Mouse (Mus musculus) midbrain, embryonic 14.5 days (tissue): Measurements from ENCODE around the gene Wdr13. TPM values are rescaled to one million over a fixed set of nuclear protein-coding genes. Genes with fewer than 3 reads are reported as not detected.
A peak's percentile ranks its signal among the peaks of the same experiment; 100 is the strongest.

Experiments used
- ATAC-seq: fragments of 200-750 bp; cut with Nextera tagmentation; 2 replicates; pipeline ENCODE4 v1.8.0; 2017; ENCODE audit warnings: moderate number of reproducible peaks, moderate library complexity; ENCODE audit not compliant: low FRiP score, low TSS enrichment
- DNase-seq: peaks from one replicate; pipeline ENCODE4 v3.0.0-alpha.2; 2015
- H3K27ac ChIP-seq: fragments of 300-500 bp; sonication (generic); replicated peaks from 2 replicates; pipeline ENCODE4 v1.5.1; 2014; ENCODE audit warnings: mild to moderate bottlenecking, low read depth, low read length, moderate library complexity
- H3K27me3 ChIP-seq: fragments of 300-500 bp; sonication (generic); 2 replicates; pipeline ENCODE4 v1.6.1; 2014; ENCODE audit warnings: low read length, control low read depth, mixed read lengths; ENCODE audit not compliant: control insufficient read depth, insufficient read depth
- H3K36me3 ChIP-seq: fragments of 300-500 bp; sonication (generic); 2 replicates; pipeline ENCODE4 v1.6.1; 2014; ENCODE audit warnings: low read length, control low read depth; ENCODE audit not compliant: control insufficient read depth, insufficient read depth
- H3K4me1 ChIP-seq: fragments of 300-500 bp; sonication (generic); 2 replicates; pipeline ENCODE4 v1.6.1; 2014; ENCODE audit warnings: mild to moderate bottlenecking, antibody characterized with exemption, low read length, control low read depth; ENCODE audit not compliant: control insufficient read depth, insufficient read depth
- H3K4me2 ChIP-seq: fragments of 300-500 bp; sonication (generic); 2 replicates; pipeline ENCODE4 v1.6.1; 2014; ENCODE audit warnings: mild to moderate bottlenecking, low read length, moderate library complexity
- H3K4me3 ChIP-seq: fragments of 300-500 bp; sonication (generic); replicated peaks from 2 replicates; pipeline ENCODE4 v1.5.1; 2014; ENCODE audit warnings: low read depth, low read length
- H3K9ac ChIP-seq: fragments of 300-500 bp; sonication (generic); replicated peaks from 2 replicates; pipeline ENCODE4 v1.6.1; 2014; ENCODE audit warnings: mild to moderate bottlenecking, low read length, moderate library complexity
- H3K9me3 ChIP-seq: fragments of 300-500 bp; sonication (generic); 2 replicates; pipeline ENCODE4 v1.6.1; 2016; ENCODE audit warnings: low read length, control low read depth, mixed read lengths; ENCODE audit not compliant: control insufficient read depth
- WGBS: fragments of 180-500 bp; shearing (Covaris S2); extraction: QIAGEN DNeasy Blood & Tissue Kit; methylation state at CpG from one replicate; pipeline ENCODE4 v1.1.7; 2014; 5-methylcytosine and 5-hydroxymethylcytosine counted together
- polyA plus RNA-seq: library from polyadenylated mRNA; unstranded; fragments of >200 nt; fragmentation: Nextera tagmentation; extraction: Ambion mirVana; gene quantifications from 2 replicates; pipeline ENCODE4 v1.2.1, GENCODE M21; 2014

The Wdr13 gene
- polyA plus RNA-seq, 1 experiment from 2014 or later: 57.9 TPM

- DNase-seq: no peak
- Histone ChIP-seq H3K4me1 (no peaks in the 10 kb centered on the region), H3K36me3 (0 out of 2 replicates have a peak, but pooled peaks cover 7% of the 10 kb centered on the region), H3K27ac (no peak overlapping the region), H3K4me3 (no peak overlapping the region), H3K27me3 (no peaks in the 10 kb centered on the region), H3K9me3 (no peaks in the 10 kb centered on the region), H3K9ac (no peak overlapping the region), H3K4me2 (no peak overlapping the region)
- WGBS: 93% methylated on average over 5 of the region's 5 CpGs
- no peak for ATAC-seq
Measured at GRCm38 (mm10) chrX:8163076-8163475, 30.4 kb upstream of the Wdr13 start.

GRCm38 (mm10) chrX:8145153-8145991 is 12.7 kb upstream of the Wdr13 start, which contains the start of gene Rbm3:
Gene Rbm3, minus strand, starts transcription at chrX:8145880.
- peak; percentile 96 for ATAC-seq
- 24% methylated on average over 62 of the region's 65 CpGs for WGBS

GRCm38 (mm10) chrX:8143750-8144149 is 11.1 kb upstream of the Wdr13 start:
- Histone ChIP-seq H3K9ac (peak overlapping the region; percentile 85; the same call in 1 of the 2 replicates), H3K4me3 (peak overlapping the region; percentile 64), H3K4me1 (peaks cover 8% of the 10 kb centered on the region; the same call in 1 of the 2 replicates), H3K4me2 (peak overlapping the region; percentile 61), H3K27me3 (no peaks in the 10 kb centered on the region), H3K36me3 (peaks cover 36% of the 10 kb centered on the region), H3K9me3 (no peaks in the 10 kb centered on the region), H3K27ac (no peak overlapping the region)
- ATAC-seq (no peak), DNase-seq (no peak)
- WGBS: 79% methylated on average over 7 of the region's 7 CpGs

More at GRCm38 (mm10) chrX:8145153-8145991, 12.7 kb upstream of the Wdr13 start, which contains the start of gene Rbm3:
- H3K4me3 ChIP-seq: peak within 1 kb of the TSS; percentile 64
- peaks cover 33% of the 10 kb centered on the region for H3K36me3 ChIP-seq
- H3K27me3 ChIP-seq: no peaks in the 10 kb centered on the region
- H3K27ac ChIP-seq: peak within 1 kb of the TSS; percentile 96
- H3K9me3 ChIP-seq: no peaks in the 10 kb centered on the region
- peak within 1 kb of the TSS; percentile 61 for H3K4me2 ChIP-seq
- H3K9ac ChIP-seq: peak within 1 kb of the TSS; percentile 85
- peak; percentile 92 for DNase-seq
- peaks cover 8% of the 10 kb centered on the region; the same call in 1 of the 2 replicates for H3K4me1 ChIP-seq

DNA sequence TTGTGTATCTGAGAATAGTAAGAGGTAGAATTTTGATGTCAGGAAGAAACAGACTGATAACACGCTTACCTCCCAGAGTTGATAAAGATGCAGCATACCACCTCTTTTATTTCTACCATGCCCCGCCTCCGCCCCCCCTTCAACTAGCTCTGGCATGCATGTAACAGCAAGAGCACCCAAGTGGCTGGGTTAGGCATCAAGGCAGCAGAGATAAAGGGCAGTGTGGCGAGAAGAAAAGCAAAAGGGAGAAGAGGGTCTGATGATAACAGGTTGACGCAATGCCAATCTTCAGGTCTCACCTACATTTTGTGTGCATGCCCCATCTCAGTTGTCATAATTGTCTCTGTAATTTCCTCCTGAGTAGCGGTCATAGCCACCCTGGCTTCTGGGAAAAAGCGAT is 10.3 kb upstream of the Wdr13 start:
- Histone ChIP-seq H3K4me2 (no peak overlapping the region), H3K36me3 (peaks cover 42% of the 10 kb centered on the region), H3K4me3 (no peak overlapping the region), H3K4me1 (peaks cover 8% of the 10 kb centered on the region; the same call in 1 of the 2 replicates), H3K9me3 (no peaks in the 10 kb centered on the region), H3K27ac (no peak overlapping the region), H3K27me3 (no peaks in the 10 kb centered on the region), H3K9ac (no peak overlapping the region)
- ATAC-seq: no peak
- 86% methylated on average over 7 of the region's 7 CpGs for WGBS
- no peak for DNase-seq

GRCm38 (mm10) chrX:8141058-8141457 is 8.4 kb upstream of the Wdr13 start:
- Histone ChIP-seq H3K4me2 (no peak overlapping the region), H3K36me3 (peaks cover 43% of the 10 kb centered on the region), H3K27me3 (no peaks in the 10 kb centered on the region), H3K4me1 (peaks cover 5% of the 10 kb centered on the region; the same call in 1 of the 2 replicates), H3K4me3 (no peak overlapping the region), H3K27ac (no peak overlapping the region), H3K9me3 (no peaks in the 10 kb centered on the region), H3K9ac (no peak overlapping the region)
- 72% methylated on average over 3 of the region's 3 CpGs for WGBS
- DNase-seq: no peak
- ATAC-seq: no peak

DNA sequence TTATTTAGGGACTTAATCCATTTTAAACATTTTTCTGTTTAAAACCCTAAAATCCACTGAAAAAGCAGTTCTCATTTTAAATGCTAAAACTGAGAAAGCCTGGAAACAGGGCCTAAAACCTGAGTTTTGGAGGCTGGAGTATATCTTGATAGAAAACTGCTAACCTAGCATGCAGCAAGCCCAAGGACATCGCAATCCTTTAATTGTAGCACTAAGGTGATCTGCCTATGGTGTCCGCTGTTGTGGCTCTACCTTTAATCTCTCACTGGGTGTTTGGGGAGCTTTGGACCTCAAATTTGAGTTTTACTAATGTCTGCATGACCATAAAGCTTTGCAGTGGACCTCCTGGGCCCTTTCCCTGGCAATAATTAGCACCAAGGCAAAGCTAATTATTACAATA is 7.8 kb upstream of the Wdr13 start:
- H3K27ac ChIP-seq: no peak overlapping the region
- no peaks in the 10 kb centered on the region for H3K9me3 ChIP-seq
- H3K36me3 ChIP-seq: peaks cover 43% of the 10 kb centered on the region
- DNase-seq: no peak
- ATAC-seq: no peak
- H3K4me1 ChIP-seq: peaks cover 5% of the 10 kb centered on the region; the same call in 1 of the 2 replicates
- no peaks in the 10 kb centered on the region for H3K27me3 ChIP-seq
- no peak overlapping the region for H3K4me2 ChIP-seq
- no peak overlapping the region for H3K9ac ChIP-seq
- 91% methylated on average over 2 of the region's 2 CpGs for WGBS
- no peak overlapping the region for H3K4me3 ChIP-seq

DNA sequence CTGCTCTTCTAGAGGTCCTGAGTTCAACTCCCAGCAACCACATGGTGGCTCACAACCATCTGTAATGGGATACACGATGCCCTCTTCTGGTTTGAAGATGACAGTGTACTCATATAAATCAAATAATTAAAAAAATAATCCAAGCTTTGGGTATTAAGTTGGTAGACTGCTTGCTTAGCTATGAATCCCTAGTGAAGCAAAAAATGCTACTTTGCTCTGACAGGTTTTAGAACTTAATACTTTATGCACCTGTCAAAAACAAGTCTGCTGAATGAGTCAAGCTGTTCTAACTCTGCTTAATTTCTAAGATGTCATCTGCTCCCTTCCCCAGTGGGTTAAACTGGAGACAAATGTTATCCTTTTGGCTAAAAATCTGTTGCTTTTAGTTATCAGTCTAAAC is 6.8 kb upstream of the Wdr13 start:
- Histone ChIP-seq H3K4me3 (no peak overlapping the region), H3K9ac (no peak overlapping the region), H3K9me3 (no peaks in the 10 kb centered on the region), H3K4me2 (no peak overlapping the region), H3K27me3 (no peaks in the 10 kb centered on the region), H3K36me3 (peaks cover 43% of the 10 kb centered on the region), H3K27ac (no peak overlapping the region), H3K4me1 (peaks cover 5% of the 10 kb centered on the region; the same call in 1 of the 2 replicates)
- WGBS: 57% methylated on average over 1 of the region's 1 CpGs
- ATAC-seq (no peak), DNase-seq (no peak)

DNA sequence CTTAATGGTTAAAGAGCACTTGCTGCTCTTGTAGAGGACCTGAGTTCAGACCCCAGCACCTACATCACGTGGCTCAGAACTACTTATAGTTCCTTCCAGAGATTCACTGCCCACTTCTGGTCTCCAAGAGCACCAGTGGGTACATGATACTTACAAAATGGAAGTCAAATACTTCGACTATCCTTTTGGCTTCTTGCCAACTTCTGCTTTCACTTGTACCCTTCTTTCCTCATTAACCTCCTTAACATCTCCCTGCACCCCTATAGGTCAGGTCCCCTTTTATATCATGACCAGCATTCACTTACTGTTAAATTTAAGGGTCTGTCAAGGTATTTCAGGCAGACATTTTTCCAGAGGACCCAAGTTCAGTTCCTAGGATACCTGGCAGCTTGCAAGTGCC is 3.2 kb upstream of the Wdr13 start:
- H3K27ac ChIP-seq: no peak overlapping the region
- 60% methylated on average over 2 of the region's 2 CpGs for WGBS
- H3K27me3 ChIP-seq: no peaks in the 10 kb centered on the region
- H3K4me1 ChIP-seq: no peaks in the 10 kb centered on the region
- H3K4me3 ChIP-seq: no peak overlapping the region
- DNase-seq (no peak), ATAC-seq (no peak)
- peaks cover 15% of the 10 kb centered on the region for H3K36me3 ChIP-seq
- no peak overlapping the region for H3K9ac ChIP-seq
- H3K9me3 ChIP-seq: no peaks in the 10 kb centered on the region
- no peak overlapping the region for H3K4me2 ChIP-seq

DNA sequence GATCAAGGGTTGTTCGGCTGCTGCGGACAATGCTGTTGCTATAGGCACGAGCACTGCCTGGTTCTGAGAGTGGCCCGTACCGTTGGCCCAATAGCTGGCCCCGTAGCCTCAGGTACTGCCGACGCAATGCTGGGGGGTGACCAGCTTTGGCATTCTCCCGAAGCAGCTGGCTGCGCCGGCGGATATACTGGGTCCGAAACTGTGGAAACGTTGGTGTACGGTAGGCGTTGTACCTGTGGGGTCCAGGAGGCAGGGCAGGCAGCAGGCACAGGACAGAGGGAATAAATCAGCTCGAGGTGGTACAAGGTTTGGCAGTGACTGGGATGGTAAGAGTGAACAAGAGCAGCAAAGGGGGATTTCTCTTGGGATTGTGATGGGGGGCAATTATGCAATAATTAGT is 1.3 kb downstream of the Wdr13 start:
- Histone ChIP-seq H3K36me3 (peaks cover 20% of the 10 kb centered on the region), H3K4me1 (no peaks in the 10 kb centered on the region), H3K9ac (no peak overlapping the region), H3K9me3 (no peaks in the 10 kb centered on the region), H3K27ac (no peak overlapping the region), H3K27me3 (no peaks in the 10 kb centered on the region), H3K4me3 (peak overlapping the region; percentile 47), H3K4me2 (peak overlapping the region; percentile 51)
- DNase-seq (no peak), ATAC-seq (no peak)
- 89% methylated on average over 17 of the region's 17 CpGs for WGBS
